Mouse (Mus musculus) myocyte (in vitro differentiated cells): ENCODE measurements around the gene Inpp4b. TPM values are rescaled to one million over a fixed set of nuclear protein-coding genes. Genes with fewer than 3 reads are reported as not detected.

Experiments
- H3K27me3 ChIP-seq: one replicate; pipeline ENCODE4 v1.6.1; 2011; ENCODE audit not compliant: control insufficient read depth, insufficient read depth, insufficient read length
- H3K36me3 ChIP-seq: one replicate; pipeline ENCODE4 v1.6.1; 2011; ENCODE audit not compliant: control insufficient read depth, insufficient read depth
- H3K4me2 ChIP-seq: one replicate; pipeline ENCODE4 v1.6.1; 2011; ENCODE audit warnings: low read depth, control low read depth
- H3K4me3 ChIP-seq: one replicate; pipeline ENCODE4 v1.5.1; 2011; ENCODE audit warnings: mild to moderate bottlenecking, control low read depth, moderate library complexity
- H3K79me2 ChIP-seq: one replicate; pipeline ENCODE4 v1.6.1; 2011; ENCODE audit not compliant: control insufficient read depth, insufficient read depth
- H3ac ChIP-seq: one replicate; pipeline ENCODE4 v1.6.1; 2011; ENCODE audit not compliant: control insufficient read depth, insufficient read length
- CEBPB ChIP-seq: IDR thresholded peaks from 2 replicates; pipeline ENCODE4 v1.6.1; 2011; ENCODE audit warnings: mild to moderate bottlenecking, moderate library complexity; ENCODE audit not compliant: poor library complexity, insufficient read depth, severe bottlenecking
- E2F4 ChIP-seq: IDR thresholded peaks from one replicate; pipeline ENCODE4 v1.6.1; 2011; ENCODE audit warnings: mild to moderate bottlenecking, control low read depth, moderate library complexity; ENCODE audit not compliant: insufficient read depth
- MAX ChIP-seq: IDR thresholded peaks from one replicate; pipeline ENCODE4 v1.6.1; 2011; ENCODE audit warnings: low read depth, mild to moderate bottlenecking, control low read depth
- MYOD1 ChIP-seq, 3 experiments: IDR thresholded peaks; one replicate each; pipeline ENCODE4 v1.6.1; 2011; ENCODE audit warnings: control low read depth in 2 of 3, low read depth in 2 of 3, mild to moderate bottlenecking in 2 of 3, moderate library complexity in 1 of 3; ENCODE audit not compliant: insufficient read length in 2 of 3, control insufficient read depth in 1 of 3
- MYOG ChIP-seq, 3 experiments: IDR thresholded peaks; one replicate each; pipeline ENCODE4 v1.6.1; 2011; ENCODE audit warnings: control low read depth in 2 of 3, low read depth in 2 of 3, mild to moderate bottlenecking in 2 of 3; ENCODE audit not compliant: insufficient read length in 2 of 3, control insufficient read depth in 1 of 3, insufficient read depth in 1 of 3
- POLR2A ChIP-seq: IDR thresholded peaks from one replicate; pipeline ENCODE4 v1.6.1; 2011; ENCODE audit warnings: low read depth, mild to moderate bottlenecking, control low read depth, moderate library complexity; ENCODE audit not compliant: insufficient read length
- POLR2AphosphoS2 ChIP-seq: IDR thresholded peaks from one replicate; pipeline ENCODE4 v1.6.1; 2011; ENCODE audit warnings: low read depth, control low read depth; ENCODE audit not compliant: insufficient read length
- REST ChIP-seq: IDR thresholded peaks from one replicate; pipeline ENCODE4 v1.6.1; 2011; ENCODE audit warnings: mild to moderate bottlenecking, control low read depth, moderate library complexity; ENCODE audit not compliant: insufficient read depth, insufficient read length
- SRF ChIP-seq: IDR thresholded peaks from one replicate; pipeline ENCODE4 v1.6.1; 2011; ENCODE audit warnings: low read depth; ENCODE audit not compliant: control insufficient read depth, insufficient read length
- TCF12 ChIP-seq: IDR thresholded peaks from one replicate; pipeline ENCODE4 v1.6.1; 2011; ENCODE audit warnings: mild to moderate bottlenecking, control low read depth; ENCODE audit not compliant: poor library complexity, insufficient read depth, severe bottlenecking
- TCF3 ChIP-seq: IDR thresholded peaks from one replicate; pipeline ENCODE4 v1.6.1; 2011; ENCODE audit warnings: low read depth, control low read depth; ENCODE audit not compliant: insufficient read length
- USF1 ChIP-seq: IDR thresholded peaks from one replicate; pipeline ENCODE4 v1.6.1; 2011; ENCODE audit warnings: low read depth, mild to moderate bottlenecking, control low read depth, moderate library complexity
- polyA plus RNA-seq: library from polyadenylated mRNA; unstranded; fragments of >200 nt; fragmentation: generic; extraction: Trizol; gene quantifications from one replicate; pipeline ENCODE4 v1.2.1, GENCODE M21; 2012; ENCODE audit warnings: missing spikeins

Inpp4b gene
- polyA plus RNA-seq, 1 experiment: 5.6 TPM

- no peaks in the 10 kb centered on the region for H3K79me2 ChIP-seq
- H3K4me2 ChIP-seq: no peak overlapping the region
- H3ac ChIP-seq: no peak overlapping the region
Measured at GRCm38 (mm10) chr8:81635912-81636583, 293.7 kb downstream of the Inpp4b start.

GRCm38 (mm10) chr8:81638478-81638877, 296.1 kb downstream of the Inpp4b start:
- Histone ChIP-seq H3ac (no peak overlapping the region), H3K79me2 (no peaks in the 10 kb centered on the region), H3K4me2 (no peak overlapping the region), H3K36me3 (no peaks in the 10 kb centered on the region), H3K4me3 (no peak overlapping the region), H3K27me3 (no peaks in the 10 kb centered on the region)
- TF ChIP-seq SRF (no peak), USF1 (no peak), TCF12 (no peak), POLR2AphosphoS2 (no peak), CEBPB (no peak), TCF3 (no peak), MYOG (IDR thresholded peaks at IDR 0.05; ENCODE audit: control insufficient read depth in 1 of 3, insufficient read depth in 1 of 3, insufficient read length in 2 of 3, low read depth in 2 of 3) (no peak), MYOD1 (IDR thresholded peaks at IDR 0.05; ENCODE audit: control insufficient read depth in 1 of 3, insufficient read length in 2 of 3, low read depth in 2 of 3) (no peak)

More at GRCm38 (mm10) chr8:81635912-81636583, 293.7 kb downstream of the Inpp4b start:
- no peak overlapping the region for H3K4me3 ChIP-seq
- no peaks in the 10 kb centered on the region for H3K27me3 ChIP-seq
- no peaks in the 10 kb centered on the region for H3K36me3 ChIP-seq
- TF ChIP-seq REST (no peak), TCF3 (no peak), MYOG (IDR thresholded peaks at IDR 0.05; ENCODE audit: control insufficient read depth in 1 of 3, insufficient read depth in 1 of 3, insufficient read length in 2 of 3, low read depth in 2 of 3) (no peak), SRF (no peak), USF1 (no peak), POLR2AphosphoS2 (no peak), POLR2A (no peak), MYOD1 (IDR thresholded peaks at IDR 0.05; ENCODE audit: control insufficient read depth in 1 of 3, insufficient read length in 2 of 3, low read depth in 2 of 3) (no peak), MAX (no peak), TCF12 (no peak), CEBPB (no peak), E2F4 (no peak)

- no peaks in the 10 kb centered on the region for H3K27me3 ChIP-seq
- no peak overlapping the region for H3K4me2 ChIP-seq
- no peak overlapping the region for H3ac ChIP-seq
- no peak overlapping the region for H3K4me3 ChIP-seq
- no peak for TF ChIP-seq MYOG (IDR thresholded peaks at IDR 0.05; ENCODE audit: control insufficient read depth in 1 of 3, insufficient read depth in 1 of 3, insufficient read length in 2 of 3, low read depth in 2 of 3)
- H3K36me3 ChIP-seq: no peaks in the 10 kb centered on the region
- no peaks in the 10 kb centered on the region for H3K79me2 ChIP-seq
Measured at GRCm38 (mm10) chr8:81639820-81640219, 297.5 kb downstream of the Inpp4b start.

GRCm38 (mm10) chr8:81643030-81643429, 300.7 kb downstream of the Inpp4b start:
- H3K4me3 ChIP-seq: no peak overlapping the region
- TF ChIP-seq E2F4 (no peak), TCF12 (no peak), USF1 (no peak), MAX (no peak), CEBPB (no peak), MYOG (IDR thresholded peaks at IDR 0.05; ENCODE audit: control insufficient read depth in 1 of 3, insufficient read depth in 1 of 3, insufficient read length in 2 of 3, low read depth in 2 of 3) (no peak), TCF3 (no peak), MYOD1 (IDR thresholded peaks at IDR 0.05; ENCODE audit: control insufficient read depth in 1 of 3, insufficient read length in 2 of 3, low read depth in 2 of 3) (no peak), POLR2A (no peak), POLR2AphosphoS2 (no peak), REST (no peak), SRF (no peak)

GRCm38 (mm10) chr8:81692167-81692566, 349.8 kb downstream of the Inpp4b start:
- no peak overlapping the region for H3K4me2 ChIP-seq
- no peaks in the 10 kb centered on the region for H3K79me2 ChIP-seq
- no peaks in the 10 kb centered on the region for H3K27me3 ChIP-seq
- no peak overlapping the region for H3ac ChIP-seq
- no peak for TF ChIP-seq REST
- no peak for TF ChIP-seq E2F4
- TF ChIP-seq MYOD1 (IDR thresholded peaks at IDR 0.05; ENCODE audit: control insufficient read depth in 1 of 3, insufficient read length in 2 of 3, low read depth in 2 of 3): no peak
- TF ChIP-seq SRF: no peak
- no peak for TF ChIP-seq USF1
- TF ChIP-seq MAX: no peak
- TF ChIP-seq POLR2A: no peak
- TF ChIP-seq TCF3: no peak
- TF ChIP-seq MYOG (IDR thresholded peaks at IDR 0.05; ENCODE audit: control insufficient read depth in 1 of 3, insufficient read depth in 1 of 3, insufficient read length in 2 of 3, low read depth in 2 of 3): no peak
- no peak for TF ChIP-seq CEBPB
- no peak for TF ChIP-seq POLR2AphosphoS2
- TF ChIP-seq TCF12: no peak
- no peaks in the 10 kb centered on the region for H3K36me3 ChIP-seq
- H3K4me3 ChIP-seq: no peak overlapping the region

More at GRCm38 (mm10) chr8:81643030-81643429, 300.7 kb downstream of the Inpp4b start:
- Histone ChIP-seq H3ac (no peak overlapping the region), H3K79me2 (no peaks in the 10 kb centered on the region), H3K36me3 (no peaks in the 10 kb centered on the region), H3K4me2 (no peak overlapping the region), H3K27me3 (no peaks in the 10 kb centered on the region)
